Mouse (Mus musculus): ENCODE data around the gene Pepd.

The Pepd gene

DNA sequence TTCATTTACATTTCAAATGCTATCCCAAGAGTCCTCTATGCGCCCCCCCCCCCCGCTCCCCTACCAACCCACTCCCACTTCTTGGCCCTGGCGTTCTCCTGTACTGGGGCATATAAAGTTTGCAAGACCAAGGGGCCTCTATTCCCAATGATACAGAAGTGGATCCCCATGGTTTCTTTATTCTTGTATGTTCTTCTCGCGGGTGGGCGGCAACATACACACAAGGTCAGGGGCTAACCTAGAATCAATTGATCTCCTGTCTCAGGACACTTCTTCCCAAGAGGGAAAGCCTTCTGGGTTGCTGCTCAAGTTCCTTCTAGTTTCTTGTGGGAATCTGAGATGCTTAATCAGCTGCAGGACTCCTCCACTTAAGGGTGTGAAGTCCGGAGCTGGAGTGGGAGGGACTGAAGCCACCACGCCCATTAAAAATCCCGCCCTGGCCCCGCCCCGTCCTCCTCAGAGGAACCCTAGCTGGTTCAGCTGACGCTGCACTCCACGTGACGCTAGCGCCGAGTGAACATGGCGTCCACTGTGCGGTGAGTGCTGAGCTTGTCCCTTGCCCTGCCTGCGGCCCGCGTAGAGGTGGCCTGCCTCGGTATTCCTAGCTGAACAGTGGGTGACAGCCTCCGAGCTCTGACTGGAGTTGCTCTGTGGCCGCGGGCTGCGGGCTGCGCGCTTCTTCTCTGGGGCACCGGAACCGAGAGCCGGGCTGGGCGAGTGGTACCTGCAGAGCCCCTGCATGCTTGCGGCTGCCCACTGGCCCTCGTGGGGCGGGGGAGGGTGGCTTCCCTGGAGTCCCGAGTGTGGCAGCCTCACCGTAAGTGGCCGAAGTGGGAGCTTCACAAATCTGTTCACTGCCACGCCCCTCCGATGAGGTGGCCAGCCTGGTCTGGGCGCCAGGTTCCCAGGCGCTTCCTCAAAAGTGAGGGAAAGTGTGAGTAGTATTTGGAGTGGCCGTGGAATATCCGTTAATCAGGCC lies at the start of gene Pepd:
Gene Pepd (plus strand): TSS at position 461 of the 979 bp plus-strand sequence.
- DNase-seq (ENCODE audit: low spot score in 2 of 2): peak; percentile 79 to 83

DNA sequence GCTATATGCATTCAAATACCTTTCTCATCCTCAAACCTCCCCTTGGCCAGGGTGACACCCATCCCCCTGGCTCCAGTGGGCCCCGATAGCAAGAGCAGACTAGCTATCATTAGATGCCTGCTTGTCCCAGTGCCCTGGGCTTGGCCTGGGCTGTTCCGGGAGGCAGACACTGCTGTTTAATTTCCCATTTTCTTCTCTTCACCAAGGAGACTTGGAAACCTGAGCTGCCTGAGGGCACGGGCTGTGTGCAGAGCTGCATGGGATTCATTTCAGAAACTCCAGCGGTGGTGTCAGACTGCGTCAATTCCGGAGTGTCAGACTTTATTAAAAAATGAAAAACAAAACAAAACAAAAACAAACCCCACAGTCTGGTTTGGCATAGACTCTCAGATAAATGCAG lies 44.9 kb upstream of the Pepd start:
- DNase-seq (ENCODE audit: low spot score in 2 of 2): no peak

GRCm38 (mm10) chr7:34869693-34870092 lies 42.5 kb upstream of the Pepd start:
- DNase-seq (ENCODE audit: low spot score in 2 of 2): peak; percentile 5 to 8

DNA sequence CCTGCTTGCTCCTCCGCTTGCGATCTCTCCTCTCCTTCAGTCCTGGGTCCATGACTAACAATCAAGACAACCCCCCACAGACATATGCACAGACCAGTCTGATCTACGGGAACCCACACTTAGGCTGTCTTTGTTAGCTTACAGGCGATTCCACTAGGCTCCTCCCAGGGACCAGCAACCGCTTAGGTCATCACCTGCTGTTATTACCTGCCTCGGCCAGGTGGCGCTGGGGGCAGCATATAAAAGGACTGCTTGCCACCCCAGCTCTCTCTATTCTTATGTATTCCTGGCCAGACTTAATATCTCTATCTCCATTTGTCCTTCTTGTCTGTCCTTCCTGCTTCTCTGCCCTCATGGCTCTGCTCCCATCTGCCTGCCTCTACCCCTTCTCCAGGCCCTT lies 35.4 kb upstream of the Pepd start:
- no peak for DNase-seq (ENCODE audit: low spot score in 2 of 2)

- peak; percentile 15 to 20 for DNase-seq (ENCODE audit: low spot score in 2 of 2)
Observed at GRCm38 (mm10) chr7:34877820-34878219, 34.4 kb upstream of the Pepd start.

DNA sequence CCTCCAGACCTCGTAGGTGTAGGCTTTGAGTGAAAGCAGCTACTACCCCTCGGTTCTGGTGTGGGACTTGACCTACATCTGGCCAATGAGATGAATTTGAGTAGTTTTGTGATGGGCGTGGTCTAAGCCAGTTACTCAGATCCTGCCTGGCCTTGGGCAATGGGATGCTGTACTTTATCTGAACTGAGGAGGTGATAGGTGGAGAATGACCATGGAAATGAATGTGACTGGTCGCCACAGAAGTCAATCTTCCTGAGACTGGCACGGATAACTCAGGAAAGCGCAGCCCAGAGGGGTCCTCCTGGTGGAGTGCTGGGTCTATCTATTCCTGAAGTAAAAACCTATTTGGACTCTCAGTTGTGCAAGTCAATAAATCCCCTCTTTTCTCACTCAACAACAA lies 23.7 kb upstream of the Pepd start:
- no peak for DNase-seq (ENCODE audit: low spot score in 2 of 2)

- DNase-seq (ENCODE audit: low spot score in 2 of 2): peak; percentile 13
Observed at GRCm38 (mm10) chr7:34888891-34889290, 23.3 kb upstream of the Pepd start.

- DNase-seq (ENCODE audit: low spot score in 2 of 2): no peak
Observed at GRCm38 (mm10) chr7:34892845-34893244, 19.3 kb upstream of the Pepd start.

- no peak for DNase-seq (ENCODE audit: low spot score in 2 of 2)
Observed at GRCm38 (mm10) chr7:34896461-34896860, 15.7 kb upstream of the Pepd start.

DNA sequence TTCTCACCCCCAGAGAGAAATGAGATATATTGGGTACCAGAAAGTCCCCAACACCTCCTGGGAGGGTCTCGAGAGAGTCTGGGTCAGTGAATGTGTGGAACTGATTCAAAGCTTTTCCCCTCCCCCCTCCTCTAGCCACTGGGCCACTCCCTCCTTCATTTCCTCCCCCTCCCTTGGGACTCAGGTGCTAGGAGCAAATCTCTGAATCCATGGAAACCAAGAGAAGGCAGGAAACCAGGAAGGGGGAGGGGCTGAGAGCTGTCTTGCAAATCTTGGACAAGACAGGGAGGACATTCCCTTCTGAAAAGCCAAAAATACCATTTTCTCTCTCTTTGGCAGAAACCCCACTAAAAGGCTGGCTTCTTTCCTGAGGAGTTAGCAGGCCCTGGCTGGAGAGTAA lies 15.1 kb upstream of the Pepd start:
- peak; percentile 40 to 54 for DNase-seq (ENCODE audit: low spot score in 2 of 2)

DNA sequence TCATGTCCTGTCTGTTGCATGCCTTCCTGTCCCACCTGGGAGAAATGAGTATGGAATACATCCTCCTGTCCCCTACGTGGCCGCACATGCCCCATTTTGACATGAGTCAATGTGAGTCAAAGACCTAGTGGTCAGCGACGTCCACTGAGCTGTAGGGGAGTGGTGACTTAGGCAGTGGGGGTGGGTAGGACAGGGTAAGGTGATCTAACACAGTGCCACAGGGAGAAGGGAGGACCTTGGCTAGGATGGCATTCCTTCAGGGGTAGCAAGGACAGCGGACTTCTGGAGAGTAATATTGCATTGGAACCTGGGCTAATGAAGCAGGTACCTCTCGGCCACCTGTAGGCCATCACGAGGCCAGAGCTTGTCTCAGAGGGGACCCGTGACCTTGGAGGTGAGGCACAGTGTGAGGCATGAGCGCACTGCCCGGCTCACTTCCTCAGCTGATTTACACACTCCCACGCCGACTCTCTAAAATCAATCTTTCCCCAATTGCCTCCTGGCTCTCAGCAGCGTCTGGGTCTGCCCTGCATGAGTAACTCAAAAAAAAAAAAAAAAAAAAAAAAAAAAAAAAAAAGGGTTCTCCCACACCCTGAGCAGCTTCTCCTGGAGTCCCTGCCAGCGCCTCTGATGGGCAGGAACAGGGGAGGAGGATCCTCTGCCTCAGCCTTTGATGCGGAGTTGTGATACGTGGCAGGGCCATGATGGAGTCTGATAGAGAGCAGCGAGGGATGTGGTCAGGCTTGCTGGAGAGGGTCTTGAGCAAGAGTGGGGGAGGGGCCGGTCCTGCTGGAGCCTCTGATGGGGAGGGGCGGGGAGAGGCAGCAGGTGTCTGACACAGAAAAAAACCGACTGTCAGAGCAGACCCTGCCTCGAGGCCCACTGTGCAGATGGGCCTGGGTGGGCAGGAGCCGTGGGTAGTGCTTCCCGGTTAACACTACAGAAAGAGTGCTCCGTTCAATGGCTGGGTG lies 1.8 kb upstream of the Pepd start:
- peak; percentile 33 to 39 for DNase-seq (ENCODE audit: low spot score in 2 of 2)

DNA sequence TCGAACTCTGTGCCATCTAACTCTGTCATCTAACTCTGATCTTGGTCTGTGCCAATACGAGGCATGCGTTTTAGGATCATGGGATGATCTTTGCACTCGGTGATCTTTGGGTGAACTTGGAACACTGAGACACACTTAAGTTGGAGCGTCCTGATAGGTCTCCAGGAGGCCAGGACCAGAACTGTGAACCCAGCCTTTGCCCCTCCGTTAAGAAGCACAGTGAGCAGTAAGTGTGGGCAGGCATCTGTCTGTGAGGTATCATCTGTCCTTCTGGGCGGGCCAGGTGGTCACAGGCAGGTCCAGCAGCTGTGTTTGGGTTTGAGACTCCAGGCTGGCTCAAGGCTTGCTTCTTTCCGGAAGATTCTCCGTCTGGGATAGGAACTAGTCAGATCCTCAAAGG lies 1.8 kb downstream of the Pepd start:
- DNase-seq (ENCODE audit: low spot score in 2 of 2): no peak

DNA sequence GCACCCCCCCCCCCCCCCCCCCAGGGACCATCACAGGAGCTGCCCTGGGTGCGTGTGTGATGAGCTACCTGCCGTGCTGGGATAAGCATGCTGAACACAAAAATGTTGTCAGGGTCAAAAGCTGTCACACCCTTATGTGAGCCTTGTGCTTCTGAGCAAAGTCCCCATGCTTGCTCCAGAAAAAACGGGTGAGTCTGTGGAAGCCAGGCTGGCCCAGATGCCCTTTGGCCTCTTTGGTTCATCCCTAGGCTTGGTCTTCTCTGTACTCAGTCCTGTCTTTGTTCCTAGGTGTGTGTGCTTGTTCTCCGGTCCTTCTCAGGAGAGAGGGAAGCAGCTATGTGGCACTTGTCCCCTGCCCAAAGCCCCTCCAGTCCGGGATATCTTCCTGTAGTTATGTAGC lies 3.4 kb downstream of the Pepd start:
- DNase-seq (ENCODE audit: low spot score in 2 of 2): no peak

GRCm38 (mm10) chr7:34917558-34917957 lies 5.4 kb downstream of the Pepd start:
- DNase-seq (ENCODE audit: low spot score in 2 of 2): no peak

DNA sequence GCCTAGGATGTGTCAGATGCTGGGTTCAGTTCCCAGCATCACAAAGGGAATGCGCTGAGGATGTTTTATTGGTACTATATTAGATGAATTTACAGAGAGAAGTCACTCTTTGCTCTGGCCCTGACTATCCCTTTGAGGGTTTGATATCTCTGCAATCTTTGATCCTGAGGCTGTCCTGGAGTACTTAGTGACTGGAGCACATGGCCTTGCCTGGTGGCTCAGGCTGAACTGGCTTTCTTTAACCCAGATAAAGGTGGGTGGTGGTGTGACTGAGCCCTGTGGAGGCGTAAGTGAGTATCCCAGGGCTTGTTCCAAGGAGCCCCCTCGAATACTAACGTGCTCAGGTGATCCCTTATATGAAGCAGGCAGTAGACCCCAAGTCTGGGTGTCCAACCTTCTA lies 5.8 kb downstream of the Pepd start:
- no peak for DNase-seq (ENCODE audit: low spot score in 2 of 2)

- no peak for DNase-seq (ENCODE audit: low spot score in 2 of 2)
Observed at GRCm38 (mm10) chr7:34918416-34918815, 6.2 kb downstream of the Pepd start.

DNA sequence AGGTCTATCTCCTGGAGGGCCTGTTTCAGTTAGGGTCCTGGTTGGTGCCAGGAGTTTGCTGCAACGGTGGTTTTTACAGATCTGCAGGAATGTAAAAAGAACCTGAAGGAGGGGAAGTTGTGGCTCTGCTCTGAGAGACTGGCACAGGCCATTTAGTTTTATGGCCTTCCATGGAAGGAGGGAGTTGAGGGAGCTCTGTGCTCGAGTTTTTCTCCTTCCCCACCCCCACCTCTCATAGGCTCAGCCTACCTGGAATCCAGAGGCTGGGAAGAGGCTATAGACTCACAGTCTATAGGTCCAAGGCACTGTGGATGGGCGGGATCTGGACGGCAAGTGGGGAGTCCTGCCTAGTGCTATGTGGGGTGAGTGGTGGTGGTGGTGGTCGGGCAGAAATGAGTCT lies 6.9 kb downstream of the Pepd start:
- DNase-seq (ENCODE audit: low spot score in 2 of 2): no peak

DNA sequence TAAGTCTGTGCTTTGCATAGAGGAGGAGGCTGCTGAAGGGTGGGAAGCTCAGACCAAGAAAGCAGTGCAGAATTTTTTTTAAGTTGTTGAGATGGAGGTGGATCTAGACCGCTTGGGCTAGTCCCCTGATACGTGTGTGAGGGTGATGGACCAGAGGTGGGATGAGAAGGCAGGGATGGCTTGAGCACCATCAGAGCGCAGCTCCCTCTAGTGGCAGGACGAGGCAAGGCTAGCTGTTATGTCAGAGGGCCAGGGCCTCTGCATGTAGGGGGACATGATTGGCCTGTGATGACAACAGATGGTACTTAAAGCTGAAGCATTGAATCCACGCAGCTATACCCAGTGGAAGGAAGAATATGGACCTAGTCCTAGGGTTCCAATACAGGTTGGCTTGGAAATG lies 7.6 kb downstream of the Pepd start:
- DNase-seq (ENCODE audit: low spot score in 2 of 2): no peak

GRCm38 (mm10) chr7:34925208-34925607 lies 13.0 kb downstream of the Pepd start:
- no peak for DNase-seq (ENCODE audit: low spot score in 2 of 2)

GRCm38 (mm10) chr7:34925956-34926355 lies 13.8 kb downstream of the Pepd start:
- no peak for DNase-seq (ENCODE audit: low spot score in 2 of 2)

GRCm38 (mm10) chr7:34929614-34930262 lies 17.6 kb downstream of the Pepd start:
- DNase-seq (ENCODE audit: low spot score in 2 of 2): no peak

DNA sequence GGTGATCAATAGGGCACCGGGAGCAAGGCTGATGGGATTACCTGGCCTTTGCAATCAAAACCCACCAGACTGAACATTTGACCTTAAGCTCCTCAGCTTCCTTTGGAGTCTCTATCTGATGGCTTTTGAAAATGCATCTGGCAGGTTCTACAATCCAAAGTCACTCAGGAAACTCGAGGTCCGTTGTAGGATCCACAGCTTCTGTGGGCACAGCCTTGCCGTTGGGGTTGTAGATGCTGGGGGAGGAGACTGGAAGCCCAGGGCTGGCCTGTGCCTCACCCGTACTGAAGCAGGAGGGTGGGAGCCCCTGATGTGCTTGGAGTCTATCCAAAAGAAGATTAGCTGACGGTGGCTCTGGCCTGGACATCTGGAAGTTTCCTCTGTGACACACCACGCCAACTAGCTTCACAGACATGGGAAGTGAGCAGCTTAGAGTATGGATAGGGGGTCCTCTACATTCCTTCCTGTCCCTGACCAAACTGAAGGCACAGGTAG lies 18.1 kb downstream of the Pepd start:
- DNase-seq (ENCODE audit: low spot score in 2 of 2): no peak

Measured in right cerebral cortex, adult 2 months (tissue).